Mouse (Mus musculus) layer of hippocampus, postnatal 36 days (tissue): ENCODE data around the gene Atp6v0e2. TPM values are rescaled to one million over a fixed set of nuclear protein-coding genes. Genes with fewer than 3 reads are reported as not detected.
"Not testable (repeated sequence)": the region's sequence is repeated elsewhere in the genome, so short reads cannot be mapped to it uniquely, and the experiment has no call there.

ENCODE experiments used
- DNase-seq, 2 experiments: peaks; one replicate each; pipeline ENCODE4 v3.0.0; 2022
- total RNA-seq, 2 experiments: library from RNA; stranded (reverse); gene quantifications; 2 replicates each; pipeline ENCODE4 v1.2.3; 2021

Atp6v0e2 gene
- 100 to 1,000 TPM; 424 to 471 TPM for total RNA-seq

GRCm38 (mm10) chr6:48537105-48537954 is at the start of gene Atp6v0e2:
Gene Atp6v0e2, plus strand, starts transcription at chr6:48537615.
- peak; percentile 89 to 90 for DNase-seq

DNA sequence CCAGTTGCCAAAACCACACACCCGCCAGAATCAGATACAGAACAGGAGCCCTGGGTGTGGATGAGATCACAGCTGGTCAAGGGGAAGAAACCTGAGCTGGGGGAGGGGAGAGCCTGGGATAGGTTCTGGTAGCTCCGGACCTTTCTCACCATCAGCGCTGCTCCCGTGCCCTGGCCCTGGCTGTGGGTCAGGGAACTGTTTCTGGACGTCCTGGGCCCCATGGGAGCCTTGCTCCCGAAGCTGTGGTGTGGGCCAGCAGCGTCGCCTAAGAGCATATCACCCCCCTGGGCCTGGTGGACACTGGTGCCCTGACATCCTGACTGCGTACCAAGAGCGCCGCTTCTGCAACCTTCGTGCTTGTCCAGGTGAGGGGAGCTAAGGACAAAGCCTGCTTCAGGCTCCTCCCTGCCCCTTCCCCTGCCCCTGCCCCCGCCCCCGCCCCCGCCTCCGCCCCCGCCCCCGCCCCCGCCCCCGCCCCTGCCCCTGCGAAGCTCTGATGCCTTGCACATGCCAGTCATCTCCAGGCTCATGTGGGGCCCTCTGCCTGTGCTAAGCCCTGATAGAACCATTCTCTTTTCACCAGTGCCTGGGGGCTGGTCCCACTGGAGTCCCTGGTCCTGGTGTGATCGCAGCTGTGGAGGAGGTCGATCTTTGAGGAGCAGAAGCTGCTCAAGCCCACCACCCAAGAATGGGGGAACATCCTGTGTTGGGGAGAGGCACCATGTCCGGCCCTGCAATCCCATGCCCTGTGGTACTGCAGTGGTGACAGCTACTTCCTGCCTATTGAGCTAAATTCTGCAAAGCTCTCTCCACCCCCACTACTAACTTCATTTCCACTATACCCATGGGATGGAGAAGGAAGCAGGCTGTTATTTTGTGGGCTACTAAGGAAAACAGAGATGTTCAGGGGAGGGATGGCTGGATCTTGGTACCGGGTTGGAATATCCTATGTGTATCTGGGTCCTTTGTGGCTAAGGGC is 49.4 kb upstream of the Atp6v0e2 start:
- DNase-seq, result no peak

GRCm38 (mm10) chr6:48489741-48490140 is 47.7 kb upstream of the Atp6v0e2 start:
- no peak for DNase-seq

DNA sequence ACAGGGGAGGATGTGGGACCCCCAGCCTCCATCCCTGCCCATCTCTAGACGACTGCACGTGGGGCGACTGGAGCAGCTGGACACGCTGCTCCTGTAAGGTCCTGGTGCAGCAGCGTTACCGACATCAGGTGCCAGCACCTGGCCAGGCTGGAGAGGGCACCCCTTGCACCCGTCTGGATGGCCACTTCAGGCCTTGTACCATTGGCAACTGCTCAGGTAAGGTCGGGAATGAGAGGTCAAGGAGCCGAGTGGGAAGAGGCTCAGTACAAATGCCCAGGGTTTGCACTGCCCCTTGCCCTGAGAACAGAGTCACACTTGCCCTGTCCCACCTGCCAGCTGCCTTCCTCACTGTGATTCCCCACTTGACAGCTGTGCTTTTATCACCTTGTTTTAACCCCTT is 46.1 kb upstream of the Atp6v0e2 start:
- no peak for DNase-seq

DNA sequence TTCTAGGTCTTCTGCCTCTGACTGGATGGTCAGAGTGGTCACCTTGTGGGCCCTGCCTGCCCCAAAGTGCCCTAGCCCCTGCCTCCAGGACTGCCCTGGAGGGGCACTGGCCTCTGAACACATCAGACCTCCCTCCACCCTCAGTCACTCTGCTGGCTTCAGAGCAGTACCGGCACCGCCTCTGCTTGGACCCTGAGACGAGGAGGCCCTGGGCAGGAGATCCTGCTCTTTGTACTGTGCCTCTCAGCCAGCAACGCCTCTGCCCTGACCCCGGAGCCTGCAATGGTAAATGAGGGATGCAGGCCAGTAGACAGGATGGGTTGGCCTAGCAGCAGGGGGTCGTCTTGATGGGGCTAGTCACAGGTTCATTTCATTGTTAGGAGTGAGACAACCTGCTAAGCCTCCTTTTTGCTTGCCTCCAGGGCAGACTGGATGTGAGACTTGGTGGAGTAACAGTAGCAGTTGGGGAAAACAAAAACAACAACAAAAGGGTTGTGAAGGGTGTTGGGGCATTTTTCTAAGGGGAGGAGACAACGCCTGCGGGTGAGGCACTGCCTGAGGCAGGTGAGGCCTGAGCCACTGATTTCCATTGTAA is 44.2 kb upstream of the Atp6v0e2 start:
- no peak for DNase-seq

GRCm38 (mm10) chr6:48497521-48497920 is 39.9 kb upstream of the Atp6v0e2 start:
- no peak for DNase-seq

DNA sequence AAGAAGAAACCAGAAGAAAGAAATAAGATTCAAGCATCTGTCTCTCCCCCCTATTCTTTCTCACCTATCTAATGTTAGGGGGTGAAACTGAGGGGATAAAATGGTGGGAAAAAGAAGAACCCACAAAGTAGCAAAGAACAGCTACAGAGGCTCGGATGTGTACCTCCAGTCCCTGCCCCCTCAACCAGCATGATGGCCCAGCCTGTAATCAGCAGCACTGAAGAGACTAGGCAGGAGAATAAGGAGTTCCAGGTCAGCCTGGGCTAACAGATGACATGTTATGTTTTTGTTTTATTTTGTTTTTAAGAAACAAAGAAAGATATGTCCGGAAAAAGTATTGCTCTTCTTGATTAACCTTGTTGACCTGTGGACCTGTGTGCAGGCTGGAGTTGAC is 33.6 kb upstream of the Atp6v0e2 start:
- DNase-seq, result no peak

GRCm38 (mm10) chr6:48504241-48504854 is 33.1 kb upstream of the Atp6v0e2 start:
- peak; percentile 77 to 78 for DNase-seq

GRCm38 (mm10) chr6:48508087-48508486 is 29.3 kb upstream of the Atp6v0e2 start:
- no peak for DNase-seq

GRCm38 (mm10) chr6:48510426-48510825 is 27.0 kb upstream of the Atp6v0e2 start:
- DNase-seq, result no peak

- DNase-seq, result no peak
Measured at GRCm38 (mm10) chr6:48511861-48512260, 25.6 kb upstream of the Atp6v0e2 start.

DNA sequence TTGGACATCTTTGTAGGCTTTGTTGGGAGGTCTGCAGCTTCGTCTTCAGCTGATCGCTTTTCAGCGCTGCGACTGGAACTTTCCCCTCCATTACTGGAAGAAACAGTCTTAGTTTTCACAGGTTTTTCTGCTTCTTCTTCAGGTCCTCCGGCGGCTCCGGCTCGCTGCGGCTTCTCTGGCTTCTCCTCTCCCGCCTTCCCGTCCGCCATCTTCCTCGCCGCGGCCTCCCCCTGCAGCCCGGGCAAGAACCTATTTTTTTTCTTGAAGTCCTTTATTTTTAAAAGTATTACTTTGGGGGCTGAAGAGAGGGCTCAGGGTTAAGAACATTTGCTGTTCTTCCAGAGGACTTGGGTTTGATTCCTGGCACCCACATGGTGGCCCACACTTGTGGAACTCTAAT is 12.5 kb upstream of the Atp6v0e2 start:
- DNase-seq, result not testable (repeated sequence)

DNA sequence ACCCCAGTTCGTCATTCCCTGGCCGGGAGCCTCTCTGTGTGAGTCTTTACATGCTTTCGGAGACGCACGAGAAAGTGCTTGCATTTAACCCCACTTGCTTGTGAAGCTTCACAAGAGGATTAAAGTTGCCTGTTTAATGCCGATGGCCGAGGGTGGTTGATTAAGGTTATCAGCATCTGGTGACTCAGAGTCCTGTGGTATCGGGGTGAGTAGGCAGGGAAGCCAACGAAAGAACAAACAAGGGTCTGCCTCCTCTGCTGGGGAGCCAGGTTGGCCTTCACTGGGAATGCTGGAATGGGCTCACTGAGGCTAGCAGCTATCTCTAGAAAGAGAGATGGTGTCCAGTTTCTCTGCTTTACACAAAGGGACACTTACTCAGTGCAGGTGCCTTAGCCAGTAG is 9.5 kb upstream of the Atp6v0e2 start:
- DNase-seq, result no peak

DNA sequence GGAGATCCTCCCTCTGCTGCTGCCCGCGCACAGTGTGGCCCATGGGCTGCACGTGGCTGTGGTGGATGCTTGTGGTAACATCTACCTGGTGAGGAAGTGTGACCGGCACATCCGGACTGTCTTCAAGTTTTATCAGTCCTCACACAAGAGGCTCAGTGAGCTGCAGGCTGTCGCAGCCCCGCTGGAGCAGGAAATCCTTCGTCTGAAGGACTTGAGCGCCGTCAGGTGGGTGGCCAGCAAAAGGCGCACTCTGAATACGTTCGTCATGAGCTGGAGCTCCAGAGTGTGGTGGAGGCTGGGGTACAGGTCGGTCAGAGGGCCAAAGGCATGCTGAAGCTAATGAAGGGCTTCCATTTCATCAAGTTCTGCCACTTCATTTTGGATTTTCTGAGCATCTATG is 8.2 kb upstream of the Atp6v0e2 start:
- no peak for DNase-seq

GRCm38 (mm10) chr6:48529871-48530440 is 7.5 kb upstream of the Atp6v0e2 start:
- DNase-seq, result no peak

DNA sequence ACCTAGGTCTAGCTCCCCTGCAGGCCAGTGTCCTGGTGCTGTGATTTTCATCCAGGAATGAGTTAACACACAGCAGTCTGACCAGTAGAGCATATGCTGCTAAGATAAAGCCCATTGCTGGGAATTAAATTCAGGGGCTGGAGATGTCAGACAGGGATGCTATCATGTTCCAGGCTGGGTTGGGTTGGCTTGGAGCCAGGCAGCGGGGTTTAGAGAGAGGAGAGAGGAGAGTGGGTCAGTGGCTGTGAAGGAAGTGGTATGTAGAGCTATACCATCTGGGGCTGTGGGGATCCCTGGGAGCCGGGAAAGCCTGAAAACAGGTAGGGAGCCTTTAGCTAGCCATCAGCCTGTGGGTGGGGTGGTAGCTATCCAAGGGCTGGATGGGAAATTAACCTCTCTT is 6.6 kb upstream of the Atp6v0e2 start:
- DNase-seq, result no peak

- DNase-seq, result no peak
Measured at GRCm38 (mm10) chr6:48533475-48533874, 3.9 kb upstream of the Atp6v0e2 start.

DNA sequence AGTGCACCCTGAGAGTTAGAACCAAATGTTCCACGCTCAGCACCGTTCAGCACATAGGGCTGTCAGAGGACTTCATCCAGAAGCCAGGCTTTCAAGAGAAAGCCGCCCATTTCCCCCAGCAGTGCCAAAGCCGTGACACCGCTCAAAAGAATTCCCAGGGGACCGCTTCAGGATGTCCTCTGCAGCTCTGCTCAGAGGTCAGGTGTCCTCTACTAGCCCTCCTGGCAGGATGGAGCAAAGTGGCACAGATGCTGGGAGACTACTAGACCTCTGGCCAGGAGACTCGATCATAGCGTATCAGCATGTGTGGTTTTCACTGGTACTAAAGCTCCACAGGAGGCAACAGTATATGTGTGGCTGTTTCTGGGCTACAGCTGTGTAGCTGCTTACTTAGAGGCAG is 2.5 kb upstream of the Atp6v0e2 start:
- no peak for DNase-seq

DNA sequence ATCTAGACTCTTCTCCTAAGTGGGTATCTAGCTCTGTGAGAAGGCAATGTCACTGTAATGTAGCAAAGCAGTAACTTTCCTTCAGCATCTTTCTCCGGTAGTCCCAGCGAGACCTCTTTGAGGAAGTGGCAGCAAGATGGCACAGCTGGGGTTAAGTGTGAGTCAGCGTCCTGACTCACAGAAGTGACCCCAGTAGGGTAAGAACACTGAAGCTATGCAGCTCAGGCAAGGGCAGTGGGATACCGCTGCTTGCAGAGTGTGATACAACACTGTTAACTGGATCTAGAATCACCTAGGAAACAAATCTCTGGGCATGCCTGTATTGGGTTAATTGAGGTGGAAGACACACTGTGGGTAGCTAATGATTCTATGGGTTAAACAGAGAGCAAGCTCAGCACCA is 1.3 kb upstream of the Atp6v0e2 start:
- no peak for DNase-seq

- DNase-seq, result peak; percentile 51 to 61
Measured at GRCm38 (mm10) chr6:48538841-48539737, 1.7 kb downstream of the Atp6v0e2 start.

- no peak for DNase-seq
Measured at GRCm38 (mm10) chr6:48539860-48540259, 2.4 kb downstream of the Atp6v0e2 start.
